Comparison of ENCODE assay signal across 14 mouse cellular contexts in genomic region chr12:25924526-25924925, GRCm38 (mm10).
A peak's percentile ranks its signal among the peaks of the same experiment; 100 is the strongest.
DNase-seq lines count a peak whose midpoint lies in the region; ATAC-seq and TF ChIP-seq lines count a peak whose summit lies in the region.
"Had no signal": no experiment of that assay in that cellular context is flagged by ENCODE, and none has a peak within 500 bp of the region (broad histone marks: within the 10 kb centered on the region; RNA-seq: fewer than 3 reads in every experiment).

No protein-coding gene starts in this region.

- intact Hi-C loops in left cerebral cortex, adult 2 months (cut with DNase I): no loop called here

- no peaks in the 10 kb centered on the region for H3K27me3 ChIP-seq in forebrain, embryonic 15.5 days
- H3K27me3 ChIP-seq: embryonic facial prominence, embryonic 13.5 days had no signal

- H3K9ac ChIP-seq in forebrain, embryonic 15.5 days (replicated peaks): no peak overlapping the region
- H3K9ac ChIP-seq: embryonic facial prominence, embryonic 13.5 days had no signal

- H3K4me2 ChIP-seq in forebrain, embryonic 15.5 days (replicated peaks): no peak overlapping the region
- H3K4me2 ChIP-seq: embryonic facial prominence, embryonic 13.5 days; liver, embryonic 11.5 days had no signal

- no peaks in the 10 kb centered on the region for H3K36me3 ChIP-seq in forebrain, embryonic 15.5 days
- H3K36me3 ChIP-seq: embryonic facial prominence, embryonic 13.5 days had no signal

- ATAC-seq in forebrain, embryonic 15.5 days (replicated peaks): peak; percentile 66
- no peak for ATAC-seq in erythroid progenitor cell, adult 5-6 weeks (replicated peaks; ENCODE audit: low FRiP score, poor library complexity, severe bottlenecking)

- no peak overlapping the region for H3K4me3 ChIP-seq in forebrain, embryonic 15.5 days
- H3K4me3 ChIP-seq in left cerebral cortex, adult 2 months: no peak overlapping the region
- H3K4me3 ChIP-seq: embryonic facial prominence, embryonic 13.5 days had no signal

- peak overlapping the region; percentile 78 for H3K27ac ChIP-seq in forebrain, embryonic 15.5 days (replicated peaks)
- no peak overlapping the region for H3K27ac ChIP-seq in left cerebral cortex, adult 2 months
- H3K27ac ChIP-seq: embryonic facial prominence, embryonic 13.5 days had no signal

- peak; percentile 14 to 29 for DNase-seq in frontal cortex, postnatal 10 days (ENCODE audit: low spot score in 2 of 2)
- peak; percentile 22 to 46 for DNase-seq in left cerebral cortex, adult 2 months (ENCODE audit: extremely low spot score in 1 of 2, low spot score in 2 of 2)
- DNase-seq in retina, postnatal 1 day: peak; percentile 14
- DNase-seq in thymus, postnatal 14 days: no peak
- no peak for DNase-seq in adrenal gland, postnatal 36 days
- DNase-seq: cerebellum, adult 11-12 months; gastrocnemius, postnatal 25 days; heart, postnatal 4 days; kidney, postnatal 14 days; thymus, adult 2 months had no signal

- H3K4me1 ChIP-seq in forebrain, embryonic 15.5 days: peaks cover 23% of the 10 kb centered on the region

- no peak for TF ChIP-seq CTCF in left cerebral cortex, adult 2 months (IDR thresholded peaks at IDR 0.05)

- 43% methylated on average over 9 of the region's 9 CpGs for WGBS in forebrain, embryonic 15.5 days

- H3K9me3 ChIP-seq in forebrain, embryonic 15.5 days: no peaks in the 10 kb centered on the region
- H3K9me3 ChIP-seq: embryonic facial prominence, embryonic 13.5 days had no signal

Comparison
In these comparisons a context has a peak if more than half of its experiments do, and no peak if none do; other contexts are left out.
1. DNase-seq: peak in frontal cortex, postnatal 10 days (2 of 2), left cerebral cortex, adult 2 months (2 of 2) and retina, postnatal 1 day (single experiment); none in thymus, postnatal 14 days (single experiment) and adrenal gland, postnatal 36 days (0 of 2).